8 mouse cellular contexts compared by ENCODE assay signal in genomic region chr2:4436361-4437231, GRCm38 (mm10).
DNase-seq lines count a peak whose midpoint lies in the region; ATAC-seq and TF ChIP-seq lines count a peak whose summit lies in the region.

No protein-coding gene starts in this region.

- DNase-seq in heart, adult 2 months = peak in 1 of 2 experiments; percentile 17
- no peak for DNase-seq in heart, postnatal 14 days
- peak; percentile 61 to 87 for DNase-seq in layer of hippocampus, postnatal 14 days (ENCODE audit: low spot score in 2 of 2)
- DNase-seq in adrenal gland, adult (ENCODE audit: inconsistent age in 2 of 2, low spot score in 1 of 2) = no peak
- no peak for DNase-seq in thymus, postnatal 36 days

- 51% methylated on average over 19 of the region's 19 CpGs for WGBS in heart, adult 2 months
- WGBS in embryonic facial prominence, embryonic 15.5 days = 46% methylated on average over 19 of the region's 19 CpGs
- 15% methylated on average over 19 of the region's 19 CpGs for WGBS in neural tube, embryonic 14.5 days

- no peak for TF ChIP-seq POLR2A in heart, adult 2 months (IDR thresholded peaks at IDR 0.05; ENCODE audit: insufficient read depth, low read depth, low read length)

- H3K9me3 ChIP-seq in embryonic facial prominence, embryonic 15.5 days (replicated peaks) = no peaks in the 10 kb centered on the region
- no peaks in the 10 kb centered on the region for H3K9me3 ChIP-seq in neural tube, embryonic 14.5 days (ENCODE audit: control insufficient read depth, low read length)

- peaks cover 2% of the 10 kb centered on the region for H3K36me3 ChIP-seq in heart, adult 2 months (ENCODE audit: control insufficient read depth, insufficient read depth, low read length)
- H3K36me3 ChIP-seq in embryonic facial prominence, embryonic 15.5 days = no peaks in the 10 kb centered on the region
- 0 out of 2 replicates have a peak, but pooled peaks cover 7% of the 10 kb centered on the region for H3K36me3 ChIP-seq in neural tube, embryonic 14.5 days (ENCODE audit: control insufficient read depth, insufficient read depth, low read length)

- no peak overlapping the region for H3K4me2 ChIP-seq in embryonic facial prominence, embryonic 15.5 days (replicated peaks)
- H3K4me2 ChIP-seq in neural tube, embryonic 14.5 days (ENCODE audit: low read depth, low read length) = peak overlapping the region; percentile 30; the same call in 1 of the 2 replicates

- TF ChIP-seq EP300 in heart, adult 2 months (IDR thresholded peaks at IDR 0.05; ENCODE audit: insufficient read depth, low read depth, low read length) = no peak

- H3K27ac ChIP-seq in heart, adult 2 months = no peak overlapping the region
- 0 out of 2 replicates have a peak overlapping the region, but pooled peaks have one; percentile 11 for H3K27ac ChIP-seq in embryonic facial prominence, embryonic 15.5 days (replicated peaks)
- H3K27ac ChIP-seq in neural tube, embryonic 14.5 days (ENCODE audit: low read depth, low read length) = peak overlapping the region; percentile 85

- H3K4me1 ChIP-seq in heart, adult 2 months (ENCODE audit: control insufficient read depth, insufficient read depth, low read length) = peaks cover 17% of the 10 kb centered on the region
- H3K4me1 ChIP-seq in embryonic facial prominence, embryonic 15.5 days = peaks cover 20% of the 10 kb centered on the region
- peaks cover 35% of the 10 kb centered on the region for H3K4me1 ChIP-seq in neural tube, embryonic 14.5 days (ENCODE audit: control insufficient read depth, insufficient read depth, low read length)

- no peak for ATAC-seq in embryonic facial prominence, embryonic 15.5 days (ENCODE audit: insufficient number of reproducible peaks, low FRiP score, low TSS enrichment, low read depth)
- ATAC-seq in neural tube, embryonic 14.5 days (ENCODE audit: low read depth) = peak; percentile 88
- no peak for ATAC-seq in CD4-positive, CD25-positive, alpha-beta regulatory T cell, adult 4 months

- peaks cover 2% of the 10 kb centered on the region for H3K79me2 ChIP-seq in heart, adult 2 months (replicated peaks; ENCODE audit: control insufficient read depth, insufficient read depth, low read length)

- no peak overlapping the region for H3K4me3 ChIP-seq in heart, adult 2 months
- H3K4me3 ChIP-seq in embryonic facial prominence, embryonic 15.5 days (replicated peaks) = no peak overlapping the region
- H3K4me3 ChIP-seq in neural tube, embryonic 14.5 days (ENCODE audit: low read depth, low read length) = no peak overlapping the region

- H3K27me3 ChIP-seq in heart, adult 2 months (ENCODE audit: control insufficient read depth, insufficient read depth, low read length) = no peaks in the 10 kb centered on the region
- no peaks in the 10 kb centered on the region for H3K27me3 ChIP-seq in embryonic facial prominence, embryonic 15.5 days
- no peaks in the 10 kb centered on the region for H3K27me3 ChIP-seq in neural tube, embryonic 14.5 days (ENCODE audit: control insufficient read depth, insufficient read depth, low read length)

- peak; percentile 18; the same call in 1 of the 2 replicates for TF ChIP-seq CTCF in heart, adult 2 months (IDR thresholded peaks at IDR 0.05)

- H3K9ac ChIP-seq in heart, adult 2 months (ENCODE audit: low read depth, low read length) = no peak overlapping the region
- no peak overlapping the region for H3K9ac ChIP-seq in embryonic facial prominence, embryonic 15.5 days
- no peak overlapping the region for H3K9ac ChIP-seq in neural tube, embryonic 14.5 days (replicated peaks; ENCODE audit: low read depth, low read length)

- intact Hi-C loops in heart, adult 2 months (cut with DNase I) = loop anchor here (5.0 to 10.0 kb wide), 2 partner anchors 44 to 158 kb away; no protein-coding TSS in a partner anchor
- intact Hi-C loops in heart, postnatal 14 days (cut with DNase I) = loop anchor here (5.0 kb wide), 1 partner anchor 36 kb away; no protein-coding TSS in a partner anchor

Comparison
In these comparisons a context has a peak if more than half of its experiments do, and no peak if none do; other contexts are left out.
1. DNase-seq: peak in layer of hippocampus, postnatal 14 days (2 of 2); none in heart, postnatal 14 days (0 of 2), adrenal gland, adult (0 of 2) and thymus, postnatal 36 days (0 of 2).